In the genomic region with DNA sequence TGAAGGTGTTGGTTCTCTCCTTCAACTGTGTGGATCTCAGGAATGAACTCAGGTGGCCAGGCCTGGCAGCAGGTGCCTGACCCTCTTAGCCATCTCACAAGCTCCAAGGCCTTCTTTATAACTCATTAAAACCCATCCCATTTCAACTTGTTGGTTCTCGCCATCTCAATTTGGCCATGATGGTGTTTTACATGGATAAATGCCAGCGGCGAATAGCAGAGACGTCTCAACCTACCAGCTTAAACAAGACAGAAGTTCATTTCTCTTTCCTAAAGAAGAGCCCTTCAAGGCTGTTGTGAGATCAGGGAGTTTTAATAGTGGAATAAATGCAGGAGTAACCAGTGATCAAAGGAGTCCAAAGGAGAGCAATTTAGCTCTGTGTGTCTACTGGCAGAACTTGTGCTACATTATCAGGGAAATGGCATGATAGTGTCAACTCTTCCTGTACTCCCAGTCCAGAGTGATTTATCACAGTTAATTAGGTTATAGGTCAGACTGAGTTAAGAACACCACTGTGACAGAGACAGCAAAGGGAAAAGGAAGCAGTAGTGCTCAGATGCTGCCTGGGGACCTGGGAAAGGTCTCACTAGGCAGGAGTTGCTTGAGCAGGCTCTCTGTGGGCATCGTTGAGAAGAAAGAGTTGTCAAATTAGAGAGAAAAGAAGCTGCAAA, we compare ENCODE assay signal across 26 mouse cellular contexts. TPM values are rescaled to one million over a fixed set of nuclear protein-coding genes. Genes with fewer than 3 reads are reported as not detected.
"Had no signal": no experiment of that assay in that cellular context is flagged by ENCODE, and none has a peak within 500 bp of the region (broad histone marks: within the 10 kb centered on the region; RNA-seq: fewer than 3 reads in every experiment).

No protein-coding gene starts in this region.

- H3K9ac ChIP-seq: liver, embryonic 13.5 days; neural tube, embryonic 12.5 days; neural tube, embryonic 15.5 days had no signal

- H3K4me1 ChIP-seq: liver, embryonic 13.5 days had no signal

- H3K27ac ChIP-seq: layer of hippocampus, adult 2 months; left cerebral cortex, adult 2 months; liver, embryonic 13.5 days; neural tube, embryonic 12.5 days; neural tube, embryonic 15.5 days had no signal

- H3K36me3 ChIP-seq: liver, embryonic 13.5 days; neural tube, embryonic 12.5 days; neural tube, embryonic 15.5 days had no signal

- H3K4me3 ChIP-seq: layer of hippocampus, adult 2 months; left cerebral cortex, adult 2 months; liver, embryonic 13.5 days; neural tube, embryonic 12.5 days; neural tube, embryonic 15.5 days had no signal

- H3K9me3 ChIP-seq: liver, embryonic 13.5 days; neural tube, embryonic 12.5 days; neural tube, embryonic 15.5 days had no signal

- H3K27me3 ChIP-seq: neural tube, embryonic 12.5 days; neural tube, embryonic 15.5 days had no signal

- DNase-seq: kidney, postnatal 14 days; layer of hippocampus, adult 9-11 months; layer of hippocampus, postnatal 36 days; liver, embryonic 13.5 days; lung, adult 2 months; lung, postnatal 14 days; lung, postnatal 4 days; midbrain, embryonic 14.5 days; retina, postnatal 1 day; right cerebral cortex, postnatal 25 days; thymus, adult 18-20 months; thymus, postnatal 36 days had no signal

- H3K4me2 ChIP-seq: liver, embryonic 13.5 days; midbrain, embryonic 11.5 days; neural tube, embryonic 12.5 days; neural tube, embryonic 15.5 days had no signal

RNA-seq across cellular contexts. Expression of a gene that starts 23.8 kb away (rescaled TPM):
- total RNA-seq: liver, adult 2 months had no signal
- polyA plus RNA-seq: limb, embryonic 11.5 days; liver, adult 2 months had no signal

RNA-seq across cellular contexts. Expression of a gene that starts 23.9 kb away (rescaled TPM):
- total RNA-seq: layer of hippocampus, adult 2 months; layer of hippocampus, postnatal 36 days; left cerebral cortex, adult 2 months; left cerebral cortex, postnatal 10 days; left cerebral cortex, postnatal 36 days; liver, adult 2 months; megakaryocyte-erythroid progenitor cell, adult 5-6 weeks had no signal
- polyA plus RNA-seq: kidney, embryonic 16.5 days; large intestine, adult 2 months; limb, embryonic 11.5 days; liver, adult 2 months; liver, embryonic 13.5 days; liver, embryonic 16.5 days; midbrain, embryonic 11.5 days; midbrain, embryonic 14.5 days; neural tube, embryonic 12.5 days; neural tube, embryonic 15.5 days; stomach, embryonic 16.5 days had no signal
